Mouse (Mus musculus) bone marrow macrophage, adult 2 months (primary cell): ENCODE measurements around the gene a. TPM values are rescaled to one million over a fixed set of nuclear protein-coding genes. Genes with fewer than 3 reads are reported as not detected.
A peak's percentile ranks its signal among the peaks of the same experiment; 100 is the strongest.

Source experiments
- H3K27ac ChIP-seq: 2 replicates; pipeline ENCODE4 v1.5.1; 2012; ENCODE audit warnings: low read depth, low read length; ENCODE audit not compliant: insufficient read depth
- H3K4me1 ChIP-seq: 2 replicates; pipeline ENCODE4 v1.6.1; 2012; ENCODE audit warnings: low read length; ENCODE audit not compliant: control insufficient read depth, insufficient read depth
- H3K4me3 ChIP-seq: 2 replicates; pipeline ENCODE4 v1.5.1; 2012; ENCODE audit warnings: mild to moderate bottlenecking, low read length, moderate library complexity; ENCODE audit not compliant: insufficient read depth
- CTCF ChIP-seq: IDR thresholded peaks from 2 replicates; pipeline ENCODE4 v1.5.1; 2012; ENCODE audit warnings: low read depth, mild to moderate bottlenecking, low read length, moderate library complexity
- POLR2A ChIP-seq: IDR thresholded peaks from 2 replicates; pipeline ENCODE4 v1.6.1; 2012; ENCODE audit warnings: mild to moderate bottlenecking, low read depth, low read length, borderline replicate concordance
- polyA plus RNA-seq: library from polyadenylated mRNA; stranded (reverse); fragments of >200 nt; gene quantifications from 2 replicates; pipeline ENCODE4 v1.2.4, GENCODE M21; 2012; ENCODE audit not compliant: missing spikeins, insufficient read depth, insufficient read length

Gene a
- polyA plus RNA-seq = not detected in 2 replicates

GRCm38 (mm10) chr2:154790656-154791483 lies at the start of gene a, which contains the start of gene Raly:
a (plus strand) TSS chr2:154791402.
Raly (plus strand) TSS chr2:154791096.
- peaks cover 28% of the 10 kb centered on the region for H3K4me1 ChIP-seq
- no peak for TF ChIP-seq CTCF
- TF ChIP-seq POLR2A = peak; percentile 95
- peak within 1 kb of the TSS; percentile 98 for H3K27ac ChIP-seq
- H3K4me3 ChIP-seq = peak within 1 kb of the TSS; percentile 82

- Histone ChIP-seq H3K27ac (no peak overlapping the region), H3K4me3 (no peak overlapping the region), H3K4me1 (no peaks in the 10 kb centered on the region)
- TF ChIP-seq CTCF (no peak), POLR2A (no peak)
Measured at GRCm38 (mm10) chr2:154742911-154743819, 48.0 kb upstream of the a start.

- Histone ChIP-seq H3K4me1 (no peaks in the 10 kb centered on the region), H3K4me3 (no peak overlapping the region), H3K27ac (no peak overlapping the region)
- no peak for TF ChIP-seq POLR2A
- no peak for TF ChIP-seq CTCF
Measured at GRCm38 (mm10) chr2:154743915-154744314, 47.3 kb upstream of the a start.

- no peak overlapping the region for H3K4me3 ChIP-seq
- no peak for TF ChIP-seq CTCF
- no peak for TF ChIP-seq POLR2A
- no peak overlapping the region for H3K27ac ChIP-seq
- peaks cover 5% of the 10 kb centered on the region for H3K4me1 ChIP-seq
Measured at GRCm38 (mm10) chr2:154748383-154748782, 42.8 kb upstream of the a start.

GRCm38 (mm10) chr2:154749046-154750036 lies 41.9 kb upstream of the a start:
- H3K4me1 ChIP-seq = peaks cover 5% of the 10 kb centered on the region
- no peak overlapping the region for H3K27ac ChIP-seq
- TF ChIP-seq POLR2A (no peak), CTCF (no peak)

GRCm38 (mm10) chr2:154751924-154752323 lies 39.3 kb upstream of the a start:
- Histone ChIP-seq H3K27ac (no peak overlapping the region), H3K4me1 (peaks cover 5% of the 10 kb centered on the region), H3K4me3 (peak overlapping the region; percentile 10; the same call in 1 of the 2 replicates)
- TF ChIP-seq CTCF = no peak
- TF ChIP-seq POLR2A = no peak

More at GRCm38 (mm10) chr2:154749046-154750036, 41.9 kb upstream of the a start:
- no peak overlapping the region for H3K4me3 ChIP-seq

GRCm38 (mm10) chr2:154754068-154754560 lies 37.1 kb upstream of the a start:
- Histone ChIP-seq H3K27ac (no peak overlapping the region), H3K4me3 (no peak overlapping the region), H3K4me1 (peaks cover 5% of the 10 kb centered on the region)
- TF ChIP-seq CTCF (no peak), POLR2A (no peak)

- TF ChIP-seq POLR2A (no peak), CTCF (0 out of 2 replicates have a peak, but pooled peaks have one; percentile 17)
- Histone ChIP-seq H3K27ac (no peak overlapping the region), H3K4me1 (peaks cover 5% of the 10 kb centered on the region), H3K4me3 (no peak overlapping the region)
Measured at GRCm38 (mm10) chr2:154755791-154756190, 35.4 kb upstream of the a start.
